Mouse (Mus musculus) hindbrain, embryonic 15.5 days (tissue): ENCODE results near the gene Tiam1. TPM values are rescaled to one million over a fixed set of nuclear protein-coding genes. Genes with fewer than 3 reads are reported as not detected.

Experiments
- ATAC-seq: fragments of 200-750 bp; cut with Nextera tagmentation; 2 replicates; pipeline ENCODE4 v1.8.0; 2017; ENCODE audit warnings: low read depth, moderate number of reproducible peaks, moderate TSS enrichment; ENCODE audit not compliant: low FRiP score
- H3K27ac ChIP-seq: fragments of 300-500 bp; sonication (generic); replicated peaks from 2 replicates; pipeline ENCODE4 v1.5.1; 2015; ENCODE audit warnings: mild to moderate bottlenecking, inconsistent platforms
- H3K27me3 ChIP-seq: fragments of 300-500 bp; sonication (generic); 2 replicates; pipeline ENCODE4 v1.6.1; 2015; ENCODE audit warnings: control low read depth, inconsistent platforms
- H3K36me3 ChIP-seq: fragments of 300-500 bp; sonication (generic); 2 replicates; pipeline ENCODE4 v1.6.1; 2015; ENCODE audit warnings: control low read depth, inconsistent platforms
- H3K4me1 ChIP-seq: fragments of 300-500 bp; sonication (generic); replicated peaks from 2 replicates; pipeline ENCODE4 v1.6.1; 2015; ENCODE audit warnings: control low read depth, inconsistent platforms
- H3K4me2 ChIP-seq: fragments of 300-500 bp; sonication (generic); 2 replicates; pipeline ENCODE4 v1.6.1; 2015; ENCODE audit warnings: moderate library complexity, mild to moderate bottlenecking, inconsistent platforms
- H3K4me3 ChIP-seq: fragments of 300-500 bp; sonication (generic); 2 replicates; pipeline ENCODE4 v1.5.1; 2015; ENCODE audit warnings: mild to moderate bottlenecking, inconsistent platforms
- H3K9ac ChIP-seq: fragments of 300-500 bp; sonication (generic); 2 replicates; pipeline ENCODE4 v1.6.1; 2015; ENCODE audit warnings: inconsistent platforms
- H3K9me3 ChIP-seq: fragments of 300-500 bp; sonication (generic); 2 replicates; pipeline ENCODE4 v1.6.1; 2016; ENCODE audit warnings: control low read depth, inconsistent platforms
- WGBS: fragments of 180-500 bp; shearing (Covaris S2); methylation state at CpG from one replicate; pipeline ENCODE4 v1.1.7; 2015; 5-methylcytosine and 5-hydroxymethylcytosine counted together
- polyA plus RNA-seq: library from polyadenylated mRNA; unstranded; fragments of >200 nt; fragmentation: Nextera tagmentation; extraction: Ambion mirVana; gene quantifications from 2 replicates; pipeline ENCODE4 v1.2.1, GENCODE M21; 2015

The Tiam1 gene
- polyA plus RNA-seq, 1 experiment from 2014 or later: 23.8 TPM

GRCm38 (mm10) chr16:89863264-89863663, 280.3 kb downstream of the Tiam1 start:
- Histone ChIP-seq H3K4me1 (no peaks in the 10 kb centered on the region), H3K4me3 (no peak overlapping the region), H3K9me3 (no peaks in the 10 kb centered on the region), H3K36me3 (no peaks in the 10 kb centered on the region), H3K27ac (no peak overlapping the region), H3K4me2 (no peak overlapping the region), H3K9ac (no peak overlapping the region), H3K27me3 (no peaks in the 10 kb centered on the region)
- ATAC-seq: no peak
- 22% methylated on average over 5 of the region's 5 CpGs for WGBS

- Histone ChIP-seq H3K4me1 (0 out of 2 replicates have a peak, but pooled peaks cover 3% of the 10 kb centered on the region), H3K27ac (no peak overlapping the region), H3K4me2 (no peak overlapping the region), H3K9me3 (no peaks in the 10 kb centered on the region), H3K36me3 (no peaks in the 10 kb centered on the region), H3K27me3 (no peaks in the 10 kb centered on the region), H3K9ac (no peak overlapping the region), H3K4me3 (no peak overlapping the region)
- 54% methylated on average over 5 of the region's 5 CpGs for WGBS
- ATAC-seq: no peak
Measured at GRCm38 (mm10) chr16:89861531-89861930, 282.0 kb downstream of the Tiam1 start.

- no peak overlapping the region for H3K9ac ChIP-seq
- H3K4me3 ChIP-seq: no peak overlapping the region
- WGBS: 36% methylated on average over 6 of the region's 6 CpGs
- H3K27ac ChIP-seq: no peak overlapping the region
- no peaks in the 10 kb centered on the region for H3K27me3 ChIP-seq
- no peaks in the 10 kb centered on the region for H3K9me3 ChIP-seq
- 0 out of 2 replicates have a peak, but pooled peaks cover 3% of the 10 kb centered on the region for H3K4me1 ChIP-seq
- no peak overlapping the region for H3K4me2 ChIP-seq
- H3K36me3 ChIP-seq: no peaks in the 10 kb centered on the region
- ATAC-seq: peak; percentile 28; the same call in 1 of the 2 replicates
Measured at GRCm38 (mm10) chr16:89860708-89861107, 282.9 kb downstream of the Tiam1 start.

- Histone ChIP-seq H3K27ac (no peak overlapping the region), H3K9me3 (no peaks in the 10 kb centered on the region), H3K4me1 (0 out of 2 replicates have a peak, but pooled peaks cover 3% of the 10 kb centered on the region), H3K27me3 (no peaks in the 10 kb centered on the region), H3K36me3 (no peaks in the 10 kb centered on the region), H3K4me2 (no peak overlapping the region), H3K9ac (no peak overlapping the region), H3K4me3 (no peak overlapping the region)
- ATAC-seq: no peak
- WGBS: 68% methylated on average over 3 of the region's 3 CpGs
Measured at GRCm38 (mm10) chr16:89857666-89858065, 285.9 kb downstream of the Tiam1 start.

GRCm38 (mm10) chr16:89854731-89855130, 288.8 kb downstream of the Tiam1 start:
- H3K9ac ChIP-seq: no peak overlapping the region
- no peak overlapping the region for H3K4me2 ChIP-seq
- no peaks in the 10 kb centered on the region for H3K9me3 ChIP-seq
- H3K4me3 ChIP-seq: no peak overlapping the region
- 0 out of 2 replicates have a peak, but pooled peaks cover 3% of the 10 kb centered on the region for H3K4me1 ChIP-seq
- no peak for ATAC-seq
- H3K36me3 ChIP-seq: no peaks in the 10 kb centered on the region
- H3K27ac ChIP-seq: no peak overlapping the region
- WGBS: 81% methylated on average over 8 of the region's 8 CpGs
- no peaks in the 10 kb centered on the region for H3K27me3 ChIP-seq

DNA sequence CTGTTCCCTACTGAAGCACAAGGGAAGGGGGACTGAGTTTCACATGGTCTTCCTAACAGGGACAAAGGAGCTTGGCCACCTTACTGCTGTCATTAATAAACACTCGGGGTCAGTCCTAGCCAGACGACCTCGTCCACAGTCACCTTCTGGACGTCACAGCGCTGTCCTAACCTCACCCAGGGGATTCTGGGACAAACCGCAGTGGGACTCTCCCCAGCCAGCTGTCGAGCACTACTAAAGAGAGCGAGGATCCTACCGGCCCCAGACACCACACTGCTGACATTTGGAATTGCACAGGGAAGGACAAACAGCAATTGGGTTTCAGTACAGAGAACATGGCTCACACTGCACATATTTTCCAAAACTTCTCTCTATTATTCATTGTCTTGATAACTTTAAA, 292.2 kb downstream of the Tiam1 start:
- no peak overlapping the region for H3K4me2 ChIP-seq
- no peaks in the 10 kb centered on the region for H3K9me3 ChIP-seq
- H3K36me3 ChIP-seq: peaks cover 3% of the 10 kb centered on the region; the same call in 1 of the 2 replicates
- no peak overlapping the region for H3K9ac ChIP-seq
- H3K27ac ChIP-seq: no peak overlapping the region
- ATAC-seq: no peak
- H3K4me3 ChIP-seq: no peak overlapping the region
- no peaks in the 10 kb centered on the region for H3K27me3 ChIP-seq
- WGBS: 56% methylated on average over 9 of the region's 9 CpGs
- H3K4me1 ChIP-seq: no peaks in the 10 kb centered on the region

- Histone ChIP-seq H3K4me2 (no peak overlapping the region), H3K36me3 (peaks cover 3% of the 10 kb centered on the region; the same call in 1 of the 2 replicates), H3K27ac (no peak overlapping the region), H3K9me3 (no peaks in the 10 kb centered on the region), H3K9ac (no peak overlapping the region), H3K4me3 (no peak overlapping the region), H3K27me3 (no peaks in the 10 kb centered on the region), H3K4me1 (no peaks in the 10 kb centered on the region)
- ATAC-seq: no peak
- WGBS: 93% methylated on average over 19 of the region's 19 CpGs
Measured at GRCm38 (mm10) chr16:89848651-89849597, 294.6 kb downstream of the Tiam1 start.

- H3K27ac ChIP-seq: no peak overlapping the region
- no peak overlapping the region for H3K4me2 ChIP-seq
- no peaks in the 10 kb centered on the region for H3K27me3 ChIP-seq
- ATAC-seq: no peak
- WGBS: 97% methylated on average over 3 of the region's 3 CpGs
- H3K9me3 ChIP-seq: no peaks in the 10 kb centered on the region
- H3K4me1 ChIP-seq: no peaks in the 10 kb centered on the region
- H3K9ac ChIP-seq: no peak overlapping the region
- H3K36me3 ChIP-seq: peaks cover 3% of the 10 kb centered on the region; the same call in 1 of the 2 replicates
- H3K4me3 ChIP-seq: no peak overlapping the region
Measured at GRCm38 (mm10) chr16:89848179-89848578, 295.4 kb downstream of the Tiam1 start.

GRCm38 (mm10) chr16:89845461-89845860, 298.1 kb downstream of the Tiam1 start:
- no peak for ATAC-seq
- 70% methylated on average over 8 of the region's 8 CpGs for WGBS

GRCm38 (mm10) chr16:89844580-89844979, 299.0 kb downstream of the Tiam1 start:
- H3K27ac ChIP-seq: no peak overlapping the region
- no peaks in the 10 kb centered on the region for H3K27me3 ChIP-seq
- peaks cover 3% of the 10 kb centered on the region; the same call in 1 of the 2 replicates for H3K36me3 ChIP-seq
- no peak overlapping the region for H3K4me3 ChIP-seq
- no peak overlapping the region for H3K4me2 ChIP-seq
- H3K4me1 ChIP-seq: no peaks in the 10 kb centered on the region
- 38% methylated on average over 5 of the region's 5 CpGs for WGBS
- no peak overlapping the region for H3K9ac ChIP-seq
- no peaks in the 10 kb centered on the region for H3K9me3 ChIP-seq
- peak; percentile 80 for ATAC-seq

More at GRCm38 (mm10) chr16:89845461-89845860, 298.1 kb downstream of the Tiam1 start:
- H3K9me3 ChIP-seq: no peaks in the 10 kb centered on the region
- no peak overlapping the region for H3K4me2 ChIP-seq
- H3K36me3 ChIP-seq: peaks cover 3% of the 10 kb centered on the region; the same call in 1 of the 2 replicates
- H3K4me1 ChIP-seq: no peaks in the 10 kb centered on the region
- no peak overlapping the region for H3K4me3 ChIP-seq
- no peak overlapping the region for H3K27ac ChIP-seq
- H3K9ac ChIP-seq: no peak overlapping the region
- no peaks in the 10 kb centered on the region for H3K27me3 ChIP-seq

- no peak overlapping the region for H3K9ac ChIP-seq
- no peak overlapping the region for H3K27ac ChIP-seq
- no peaks in the 10 kb centered on the region for H3K9me3 ChIP-seq
- 59% methylated on average over 6 of the region's 6 CpGs for WGBS
- H3K36me3 ChIP-seq: no peaks in the 10 kb centered on the region
- H3K27me3 ChIP-seq: no peaks in the 10 kb centered on the region
- no peaks in the 10 kb centered on the region for H3K4me1 ChIP-seq
- H3K4me3 ChIP-seq: no peak overlapping the region
- no peak for ATAC-seq
- no peak overlapping the region for H3K4me2 ChIP-seq
Measured at GRCm38 (mm10) chr16:89841894-89842293, 301.7 kb downstream of the Tiam1 start.

DNA sequence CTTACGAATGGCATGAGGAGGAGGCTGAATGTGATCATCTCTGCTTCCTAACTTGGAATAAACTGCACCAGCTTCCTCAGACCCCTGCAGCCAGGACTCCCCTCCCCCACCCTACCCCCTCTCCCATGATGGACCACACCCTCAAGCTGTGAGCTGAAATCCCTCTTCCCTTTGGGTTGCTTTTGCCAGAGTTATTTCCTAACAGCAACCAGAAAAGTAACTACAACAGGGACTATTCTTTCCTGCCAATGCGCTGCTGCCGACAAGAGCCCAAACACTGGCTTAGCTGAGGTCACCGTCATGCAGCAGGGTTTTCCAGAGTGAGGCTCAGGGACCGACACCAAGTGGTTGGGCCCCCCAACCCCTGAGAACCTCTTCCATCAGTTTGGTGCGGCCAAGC, 303.2 kb downstream of the Tiam1 start:
- Histone ChIP-seq H3K9ac (no peak overlapping the region), H3K27ac (no peak overlapping the region), H3K36me3 (no peaks in the 10 kb centered on the region), H3K27me3 (no peaks in the 10 kb centered on the region), H3K9me3 (no peaks in the 10 kb centered on the region), H3K4me2 (no peak overlapping the region), H3K4me3 (no peak overlapping the region), H3K4me1 (no peaks in the 10 kb centered on the region)
- WGBS: 87% methylated on average over 6 of the region's 6 CpGs
- no peak for ATAC-seq
